Mouse (Mus musculus): ENCODE data around the gene Vamp5.

GRCm38 (mm10) chr6:72370091-72370490 is 10.2 kb downstream of the Vamp5 start:
- no peak for TF ChIP-seq CHD2 (IDR thresholded peaks at IDR 0.05; ENCODE audit: low read depth, low read length)
- TF ChIP-seq HCFC1 (IDR thresholded peaks at IDR 0.05; ENCODE audit: borderline replicate concordance, insufficient read depth, low read length): no peak

Measured in ES-E14 (cell line).